Mouse (Mus musculus) liver, embryonic 14.5 days (tissue): ENCODE measurements around the gene Gm4969. TPM values are rescaled to one million over a fixed set of nuclear protein-coding genes. Genes with fewer than 3 reads are reported as not detected.

ENCODE experiments used
- ATAC-seq: fragments of 200-750 bp; cut with Nextera tagmentation; 2 replicates; pipeline ENCODE4 v1.8.0; 2017; ENCODE audit warnings: moderate number of reproducible peaks, mild to moderate bottlenecking, moderate library complexity; ENCODE audit not compliant: insufficient read depth
- DNase-seq, 3 experiments: peaks; one replicate each; pipeline ENCODE4 v3.0.0-alpha.2; 2012 to 2013; ENCODE audit warnings: low read depth in 3 of 3, low spot score in 3 of 3
- H3K27ac ChIP-seq: fragments of 300-500 bp; sonication (generic); 2 replicates; pipeline ENCODE4 v1.5.1; 2014; ENCODE audit warnings: moderate library complexity, mild to moderate bottlenecking, control low read depth, inconsistent platforms
- H3K27me3 ChIP-seq: fragments of 300-500 bp; sonication (generic); 2 replicates; pipeline ENCODE4 v1.6.1; 2014; ENCODE audit warnings: mild to moderate bottlenecking, low read length, moderate library complexity; ENCODE audit not compliant: control insufficient read depth, insufficient read depth
- H3K36me3 ChIP-seq: fragments of 300-500 bp; sonication (generic); replicated peaks from 2 replicates; pipeline ENCODE4 v1.6.1; 2014; ENCODE audit warnings: low read depth; ENCODE audit not compliant: control insufficient read depth, insufficient read depth
- H3K4me1 ChIP-seq, 2 experiments: fragments of 200-500 bp in 1 of 2; fragments of 300-500 bp in 1 of 2; sonication (generic) in 1 of 2; replicated peaks; 2 replicates each; pipeline ENCODE4 v1.6.1; 2012 to 2014; ENCODE audit warnings: antibody characterized with exemption in 1 of 2, inconsistent platforms in 1 of 2, low read length in 1 of 2; ENCODE audit not compliant: control insufficient read depth in 2 of 2, insufficient read depth in 2 of 2
- H3K4me2 ChIP-seq: fragments of 300-500 bp; sonication (generic); 2 replicates; pipeline ENCODE4 v1.6.1; 2014; ENCODE audit warnings: low read depth, mild to moderate bottlenecking, control low read depth, moderate library complexity
- H3K4me3 ChIP-seq, 2 experiments: fragments of 200-500 bp in 1 of 2; fragments of 300-500 bp in 1 of 2; sonication (generic) in 1 of 2; 2 replicates each; pipeline ENCODE4 v1.5.1; 2012 to 2014; ENCODE audit warnings: low read depth in 2 of 2, low read length in 2 of 2, mild to moderate bottlenecking in 2 of 2, control low read depth in 1 of 2, inconsistent platforms in 1 of 2, moderate library complexity in 1 of 2; ENCODE audit not compliant: insufficient read depth in 1 of 2
- H3K9ac ChIP-seq: fragments of 300-500 bp; sonication (generic); replicated peaks from 2 replicates; pipeline ENCODE4 v1.6.1; 2014; ENCODE audit warnings: mild to moderate bottlenecking, control low read depth, moderate library complexity
- H3K9me3 ChIP-seq: fragments of 300-500 bp; sonication (generic); 2 replicates; pipeline ENCODE4 v1.6.1; 2016; ENCODE audit warnings: low read length, mixed read lengths; ENCODE audit not compliant: control insufficient read depth
- CTCF ChIP-seq: IDR thresholded peaks from 2 replicates; pipeline ENCODE4 v1.5.1; 2016; ENCODE audit warnings: antibody characterized with exemption, low read depth, control low read depth
- EP300 ChIP-seq: IDR thresholded peaks from 2 replicates; pipeline ENCODE4 v1.6.1; 2016; ENCODE audit warnings: antibody characterized with exemption, low read depth
- WGBS: fragments of 180-500 bp; shearing (Covaris S2); extraction: QIAGEN DNeasy Blood & Tissue Kit; methylation state at CpG from one replicate; pipeline ENCODE4 v1.1.7; 2014; ENCODE audit not compliant: insufficient replicate concordance; 5-methylcytosine and 5-hydroxymethylcytosine counted together
- polyA plus RNA-seq, 2 experiments: library from polyadenylated mRNA; depleted of rRNA in 1 of 2; stranded (reverse) in 1 of 2; unstranded in 1 of 2; fragments of >200 nt; fragmentation: Nextera tagmentation in 1 of 2; extraction: Ambion mirVana in 1 of 2; gene quantifications; 2 replicates each; pipeline versions ENCODE4 v1.2.1 to v1.2.3; 2012 to 2014

Gene Gm4969
- polyA plus RNA-seq, 2 experiments = 0.22 to 0.25 TPM

DNA sequence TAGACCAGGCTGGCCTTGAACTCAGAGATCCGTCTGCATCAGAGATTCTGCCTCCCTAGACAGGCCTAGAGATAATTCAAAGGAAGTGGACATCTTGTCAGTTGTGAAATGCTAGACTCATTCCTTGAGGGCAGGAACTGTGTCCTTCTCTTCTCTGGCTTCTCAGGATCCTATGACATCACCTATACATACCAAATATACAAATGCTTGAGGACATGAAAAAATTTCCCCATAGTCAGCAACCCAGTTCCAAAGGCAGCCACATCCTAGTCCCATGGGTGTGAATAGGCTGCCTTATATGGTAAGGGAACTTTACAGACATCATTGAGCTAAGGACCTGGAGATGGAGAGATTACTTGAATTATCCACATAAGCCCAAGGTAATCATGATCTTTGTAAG lies 8.6 kb downstream of the Gm4969 start:
- Histone ChIP-seq H3K9me3 (no peaks in the 10 kb centered on the region), H3K27me3 (no peaks in the 10 kb centered on the region), H3K36me3 (no peaks in the 10 kb centered on the region), H3K27ac (no peak overlapping the region), H3K4me2 (no peak overlapping the region), H3K4me1 (no peaks in the 10 kb centered on the region), H3K9ac (no peak overlapping the region), H3K4me3 (no peak overlapping the region)
- ATAC-seq (no peak), DNase-seq (no peak)
- no peak for TF ChIP-seq CTCF
- no peak for TF ChIP-seq EP300
- WGBS = 66% methylated on average over 1 of the region's 1 CpGs

DNA sequence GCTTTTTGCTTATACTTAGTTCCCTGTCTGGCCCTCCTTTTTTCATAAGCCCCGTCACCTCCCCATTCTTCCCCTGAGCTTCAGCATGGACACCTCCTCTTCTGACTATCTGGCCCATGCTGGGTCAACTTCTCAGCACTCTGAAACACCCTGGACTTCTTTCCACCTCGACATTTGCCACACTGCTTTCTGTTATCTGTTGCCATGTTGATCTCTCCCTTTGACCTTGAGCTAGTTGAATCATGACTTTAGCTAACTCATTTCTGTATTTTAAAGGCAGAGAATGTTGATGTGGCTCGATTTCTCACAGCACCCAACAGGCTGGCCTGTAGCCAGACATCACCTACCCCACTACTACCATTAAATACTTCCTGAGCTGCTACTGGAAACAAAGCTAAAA lies 10.7 kb downstream of the Gm4969 start:
- Histone ChIP-seq H3K4me2 (no peak overlapping the region), H3K9ac (no peak overlapping the region), H3K27ac (no peak overlapping the region), H3K9me3 (no peaks in the 10 kb centered on the region), H3K4me3 (no peak overlapping the region), H3K4me1 (no peaks in the 10 kb centered on the region), H3K36me3 (no peaks in the 10 kb centered on the region), H3K27me3 (no peaks in the 10 kb centered on the region)
- TF ChIP-seq CTCF (no peak), EP300 (no peak)
- no peak for ATAC-seq
- DNase-seq = no peak
- whole genome bisulfite sequencing = 27% methylated on average over 3 of the region's 3 CpGs

DNA sequence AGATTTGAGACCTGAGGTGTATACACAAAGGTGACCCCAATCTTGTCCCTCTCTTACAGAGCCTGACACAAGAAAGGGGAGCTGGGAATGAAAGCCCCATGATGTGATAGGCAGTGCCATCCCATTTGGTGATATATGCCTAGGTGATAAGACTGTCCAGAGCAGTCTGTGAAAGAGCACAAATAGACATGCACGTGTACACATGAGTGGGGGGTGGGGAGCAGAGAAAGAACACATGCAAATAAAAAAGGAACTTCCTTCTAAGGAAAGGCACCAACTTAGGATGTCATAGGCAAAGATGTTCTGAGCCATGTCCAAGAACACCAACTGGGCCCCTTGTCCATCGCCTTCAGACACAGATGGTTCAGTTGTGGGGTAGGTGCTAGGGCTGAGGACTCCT lies 13.7 kb downstream of the Gm4969 start:
- no peaks in the 10 kb centered on the region for H3K9me3 ChIP-seq
- no peak overlapping the region for H3K4me2 ChIP-seq
- H3K27me3 ChIP-seq = no peaks in the 10 kb centered on the region
- ATAC-seq = no peak
- 52% methylated on average over 2 of the region's 2 CpGs for WGBS
- H3K27ac ChIP-seq = no peak overlapping the region
- no peaks in the 10 kb centered on the region for H3K4me1 ChIP-seq
- no peak overlapping the region for H3K4me3 ChIP-seq
- TF ChIP-seq CTCF (no peak), EP300 (no peak)
- H3K9ac ChIP-seq = no peak overlapping the region
- no peak for DNase-seq
- no peaks in the 10 kb centered on the region for H3K36me3 ChIP-seq

DNA sequence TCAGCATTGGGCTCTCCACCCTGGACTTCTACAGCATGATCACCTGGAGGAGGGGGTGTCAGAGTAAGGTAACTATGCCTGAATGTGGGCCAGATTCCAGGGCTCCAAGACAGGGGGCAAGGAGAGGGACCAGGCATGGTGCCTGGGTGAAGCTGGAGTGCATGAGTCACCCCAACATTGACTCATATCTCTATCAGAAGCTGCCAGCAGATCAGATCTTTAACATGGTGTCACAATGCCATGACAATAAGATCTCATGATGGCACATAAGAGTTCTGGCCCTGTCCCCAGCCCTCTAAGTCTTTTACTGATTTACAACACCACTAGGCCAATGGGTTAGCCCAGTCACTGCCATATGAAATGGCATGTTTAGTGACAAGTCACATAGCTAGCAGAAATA lies 14.4 kb downstream of the Gm4969 start:
- no peak overlapping the region for H3K27ac ChIP-seq
- H3K4me3 ChIP-seq = no peak overlapping the region
- DNase-seq (no peak), ATAC-seq (no peak)
- H3K4me2 ChIP-seq = no peak overlapping the region
- H3K36me3 ChIP-seq = no peaks in the 10 kb centered on the region
- no peak for TF ChIP-seq CTCF
- TF ChIP-seq EP300 = no peak
- H3K9me3 ChIP-seq = no peaks in the 10 kb centered on the region
- H3K27me3 ChIP-seq = no peaks in the 10 kb centered on the region
- no peak overlapping the region for H3K9ac ChIP-seq
- H3K4me1 ChIP-seq = no peaks in the 10 kb centered on the region

DNA sequence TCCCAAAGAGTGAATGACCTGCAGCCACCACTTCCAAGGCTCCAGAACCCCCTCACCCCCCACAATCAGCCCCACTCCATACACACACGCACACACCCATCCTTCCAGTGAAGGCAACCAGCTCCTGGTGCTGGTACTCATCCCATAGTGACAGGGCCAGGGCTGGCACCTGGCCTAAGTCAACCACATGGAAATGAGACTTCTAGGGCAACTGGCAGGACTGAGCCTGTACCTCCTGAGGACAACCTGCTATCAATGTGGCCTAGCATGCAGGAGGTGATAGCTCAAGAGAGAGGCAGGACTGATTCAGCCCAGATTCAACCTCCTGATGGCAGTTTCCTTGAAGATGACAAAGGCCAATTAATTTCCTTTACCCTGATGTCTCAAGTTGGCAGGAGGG lies 17.9 kb downstream of the Gm4969 start:
- ATAC-seq (no peak), DNase-seq (no peak)
- Histone ChIP-seq H3K9ac (no peak overlapping the region), H3K27me3 (peaks cover 17% of the 10 kb centered on the region), H3K4me3 (no peak overlapping the region), H3K9me3 (no peaks in the 10 kb centered on the region), H3K4me1 (peaks cover 0 to 8% of the 10 kb centered on the region in 2 experiments; a peak in 1 of 4 replicates), H3K4me2 (no peak overlapping the region), H3K36me3 (no peaks in the 10 kb centered on the region), H3K27ac (no peak overlapping the region)
- 43% methylated on average over 1 of the region's 1 CpGs for WGBS
- TF ChIP-seq EP300 (no peak), CTCF (no peak)

DNA sequence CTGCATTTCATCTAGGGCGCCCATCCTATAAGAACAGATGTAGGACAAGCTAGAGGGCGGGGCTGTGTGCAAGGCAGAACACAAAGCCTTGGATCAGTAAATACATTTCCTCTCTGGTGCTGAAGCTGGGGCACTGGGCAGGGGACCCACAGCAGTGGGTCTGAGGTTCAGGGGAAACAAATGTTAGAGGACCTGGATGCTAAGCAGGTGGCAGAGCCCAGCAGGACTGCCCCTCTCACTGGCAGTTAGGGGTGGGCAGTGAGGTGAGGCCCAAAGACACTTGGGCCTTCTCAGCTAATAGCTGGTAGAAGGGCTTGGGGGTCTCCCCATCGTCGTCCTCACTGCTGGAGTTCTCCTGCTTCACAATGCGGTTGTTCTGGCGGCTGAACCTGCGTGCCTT lies 19.4 kb downstream of the Gm4969 start:
- WGBS = 64% methylated on average over 7 of the region's 7 CpGs
- peaks cover 25% of the 10 kb centered on the region for H3K27me3 ChIP-seq

More for the DNA sequence above, 19.4 kb downstream of the Gm4969 start:
- no peak overlapping the region for H3K4me2 ChIP-seq
- TF ChIP-seq CTCF (no peak), EP300 (no peak)
- ATAC-seq (no peak), DNase-seq (no peak)
- H3K4me3 ChIP-seq = no peak overlapping the region
- peaks cover 0 to 8% of the 10 kb centered on the region in 2 experiments; a peak in 1 of 4 replicates for H3K4me1 ChIP-seq
- no peaks in the 10 kb centered on the region for H3K36me3 ChIP-seq
- no peaks in the 10 kb centered on the region for H3K9me3 ChIP-seq
- no peak overlapping the region for H3K27ac ChIP-seq
- H3K9ac ChIP-seq = no peak overlapping the region
